Mouse (Mus musculus): ENCODE results near the gene Pdzd2. TPM values are rescaled to one million over a fixed set of nuclear protein-coding genes. Genes with fewer than 3 reads are reported as not detected.

Pdzd2 gene
- polyA plus RNA-seq, 1 experiment = 125 TPM

DNA sequence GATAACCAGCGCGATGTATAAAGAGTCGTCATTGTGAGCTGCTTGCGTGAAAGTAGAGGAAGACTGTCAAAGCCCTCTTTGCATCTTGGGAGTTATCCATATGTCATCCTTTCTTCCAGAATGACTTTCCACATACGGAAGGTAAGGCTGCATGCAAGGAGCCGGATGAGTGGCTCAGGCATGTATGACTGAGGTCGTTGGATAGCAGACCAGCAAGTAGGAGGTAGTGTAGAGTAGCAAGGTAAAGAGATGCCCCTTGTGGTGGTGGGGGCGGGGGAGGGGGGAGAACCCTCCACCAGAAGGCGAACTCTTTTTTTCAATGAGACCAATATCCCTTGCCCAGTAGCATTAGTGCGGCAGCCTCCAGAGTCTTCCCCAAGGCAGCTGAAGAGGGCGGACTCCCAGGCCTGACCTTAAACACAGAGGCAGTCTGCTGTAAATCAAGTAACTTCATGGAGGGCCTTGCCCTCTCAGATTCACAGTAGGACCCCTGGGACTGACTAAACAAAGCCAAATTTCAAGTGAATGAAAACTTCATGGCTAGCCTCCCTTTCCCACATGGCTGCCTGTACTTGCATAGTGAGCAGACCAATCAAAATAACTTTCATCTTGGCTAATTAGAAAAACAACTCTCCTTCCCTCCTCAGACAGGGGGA lies 22.7 kb upstream of the Pdzd2 start:
- no peak for TF ChIP-seq CTCF (IDR thresholded peaks at IDR 0.05; ENCODE audit: insufficient read depth, low read length)
- no peak for TF ChIP-seq POLR2A (IDR thresholded peaks at IDR 0.05; ENCODE audit: borderline replicate concordance, extremely low read depth, low read depth, low read length)
- DNase-seq = no peak
- H3K4me1 ChIP-seq (ENCODE audit: control insufficient read depth, insufficient read depth, low read length) = no peaks in the 10 kb centered on the region
- WGBS = 84% methylated on average over 11 of the region's 11 CpGs
- no peak overlapping the region for H3K4me3 ChIP-seq (replicated peaks; ENCODE audit: extremely low read depth, low read depth, low read length)

DNA sequence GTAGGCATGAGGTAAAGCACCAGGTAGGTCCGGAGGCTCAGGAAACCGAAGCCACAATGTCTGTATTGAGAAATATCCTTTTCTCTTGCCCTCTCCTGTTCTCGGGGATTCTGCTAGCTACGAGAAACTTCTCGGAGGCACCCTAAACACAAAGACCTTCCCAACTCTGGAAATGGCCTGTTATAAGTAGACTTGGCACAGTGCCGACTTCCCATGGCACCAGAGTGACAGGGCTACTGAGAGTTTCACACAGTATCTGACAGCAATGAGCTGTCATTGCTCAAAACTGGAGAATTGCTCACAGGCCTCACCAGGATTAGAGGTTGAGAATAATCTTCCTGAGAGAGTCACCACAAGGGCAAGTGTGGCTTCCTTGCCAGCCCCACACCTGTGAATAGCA lies 21.0 kb upstream of the Pdzd2 start:
- no peak for DNase-seq
- TF ChIP-seq CTCF (IDR thresholded peaks at IDR 0.05; ENCODE audit: insufficient read depth, low read length) (no peak), POLR2A (IDR thresholded peaks at IDR 0.05; ENCODE audit: borderline replicate concordance, extremely low read depth, low read depth, low read length) (no peak)
- H3K4me3 ChIP-seq (replicated peaks; ENCODE audit: extremely low read depth, low read depth, low read length) = no peak overlapping the region
- no peaks in the 10 kb centered on the region for H3K4me1 ChIP-seq (ENCODE audit: control insufficient read depth, insufficient read depth, low read length)
- 75% methylated on average over 6 of the region's 6 CpGs for WGBS

DNA sequence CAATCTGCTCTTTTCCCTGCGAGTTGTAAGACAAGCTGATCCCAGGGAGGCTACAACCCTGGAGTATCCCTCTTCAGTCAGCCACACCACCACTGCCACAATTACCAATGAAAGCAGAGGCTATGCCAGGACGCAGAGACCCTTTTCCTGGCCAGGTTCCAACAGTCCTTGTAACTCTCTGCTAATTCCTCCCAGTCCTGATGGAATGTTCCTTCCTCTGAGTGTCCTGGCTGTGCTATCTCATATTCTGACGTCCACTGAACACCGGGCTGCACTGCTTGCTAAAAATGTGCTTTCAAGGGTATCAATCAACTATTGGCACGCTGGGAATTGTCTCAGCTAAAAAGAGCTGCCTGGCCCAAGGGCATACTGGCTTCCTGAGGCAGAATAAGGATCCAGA lies 18.7 kb upstream of the Pdzd2 start:
- WGBS = 44% methylated on average over 5 of the region's 5 CpGs
- Histone ChIP-seq H3K4me3 (replicated peaks; ENCODE audit: extremely low read depth, low read depth, low read length) (no peak overlapping the region), H3K4me1 (ENCODE audit: control insufficient read depth, insufficient read depth, low read length) (no peaks in the 10 kb centered on the region)
- DNase-seq = no peak
- TF ChIP-seq POLR2A (IDR thresholded peaks at IDR 0.05; ENCODE audit: borderline replicate concordance, extremely low read depth, low read depth, low read length) (no peak), CTCF (IDR thresholded peaks at IDR 0.05; ENCODE audit: insufficient read depth, low read length) (no peak)

GRCm38 (mm10) chr15:12757757-12758156 lies 18.0 kb upstream of the Pdzd2 start:
- WGBS = 87% methylated on average over 1 of the region's 1 CpGs
- no peak for TF ChIP-seq CTCF (IDR thresholded peaks at IDR 0.05; ENCODE audit: insufficient read depth, low read length)
- TF ChIP-seq POLR2A (IDR thresholded peaks at IDR 0.05; ENCODE audit: borderline replicate concordance, extremely low read depth, low read depth, low read length) = no peak
- no peak for DNase-seq
- Histone ChIP-seq H3K4me3 (replicated peaks; ENCODE audit: extremely low read depth, low read depth, low read length) (no peak overlapping the region), H3K4me1 (ENCODE audit: control insufficient read depth, insufficient read depth, low read length) (no peaks in the 10 kb centered on the region)

DNA sequence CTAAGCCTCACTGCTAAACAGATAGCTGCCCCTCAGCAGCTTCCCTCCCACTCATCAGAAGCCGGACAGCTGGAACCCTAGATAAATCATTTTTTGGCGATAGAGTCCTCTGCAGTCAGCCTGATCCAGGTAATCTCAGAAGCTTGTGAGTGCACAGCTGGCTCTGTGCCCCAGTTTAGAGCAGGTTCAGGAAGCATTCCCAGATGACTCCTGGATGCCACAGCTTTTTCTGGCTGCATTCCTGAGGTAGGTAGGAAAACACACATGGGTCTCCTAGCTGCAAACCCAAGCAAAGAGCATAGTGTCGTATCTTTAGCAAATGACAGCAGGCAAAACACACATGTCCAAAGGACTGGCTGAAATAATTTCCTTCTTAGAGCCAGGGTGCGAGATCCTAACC lies 13.5 kb upstream of the Pdzd2 start:
- no peaks in the 10 kb centered on the region for H3K4me1 ChIP-seq (ENCODE audit: control insufficient read depth, insufficient read depth, low read length)
- TF ChIP-seq POLR2A (IDR thresholded peaks at IDR 0.05; ENCODE audit: borderline replicate concordance, extremely low read depth, low read depth, low read length) = no peak
- TF ChIP-seq CTCF (IDR thresholded peaks at IDR 0.05; ENCODE audit: insufficient read depth, low read length) = no peak
- WGBS = 47% methylated on average over 4 of the region's 4 CpGs
- no peak for DNase-seq
- no peak overlapping the region for H3K4me3 ChIP-seq (replicated peaks; ENCODE audit: extremely low read depth, low read depth, low read length)

- WGBS = 82% methylated on average over 8 of the region's 8 CpGs
- TF ChIP-seq CTCF (IDR thresholded peaks at IDR 0.05; ENCODE audit: insufficient read depth, low read length) = no peak
- TF ChIP-seq POLR2A (IDR thresholded peaks at IDR 0.05; ENCODE audit: borderline replicate concordance, extremely low read depth, low read depth, low read length) = no peak
- DNase-seq = no peak
- no peak overlapping the region for H3K4me3 ChIP-seq (replicated peaks; ENCODE audit: extremely low read depth, low read depth, low read length)
- no peaks in the 10 kb centered on the region for H3K4me1 ChIP-seq (ENCODE audit: control insufficient read depth, insufficient read depth, low read length)
Measured at GRCm38 (mm10) chr15:12750963-12751362, 11.2 kb upstream of the Pdzd2 start.

GRCm38 (mm10) chr15:12749549-12750301 lies 10.0 kb upstream of the Pdzd2 start:
- Histone ChIP-seq H3K4me1 (ENCODE audit: control insufficient read depth, insufficient read depth, low read length) (no peaks in the 10 kb centered on the region), H3K4me3 (replicated peaks; ENCODE audit: extremely low read depth, low read depth, low read length) (no peak overlapping the region)
- 36% methylated on average over 11 of the region's 11 CpGs for WGBS
- DNase-seq = no peak
- TF ChIP-seq POLR2A (IDR thresholded peaks at IDR 0.05; ENCODE audit: borderline replicate concordance, extremely low read depth, low read depth, low read length) (no peak), CTCF (IDR thresholded peaks at IDR 0.05; ENCODE audit: insufficient read depth, low read length) (no peak)

DNA sequence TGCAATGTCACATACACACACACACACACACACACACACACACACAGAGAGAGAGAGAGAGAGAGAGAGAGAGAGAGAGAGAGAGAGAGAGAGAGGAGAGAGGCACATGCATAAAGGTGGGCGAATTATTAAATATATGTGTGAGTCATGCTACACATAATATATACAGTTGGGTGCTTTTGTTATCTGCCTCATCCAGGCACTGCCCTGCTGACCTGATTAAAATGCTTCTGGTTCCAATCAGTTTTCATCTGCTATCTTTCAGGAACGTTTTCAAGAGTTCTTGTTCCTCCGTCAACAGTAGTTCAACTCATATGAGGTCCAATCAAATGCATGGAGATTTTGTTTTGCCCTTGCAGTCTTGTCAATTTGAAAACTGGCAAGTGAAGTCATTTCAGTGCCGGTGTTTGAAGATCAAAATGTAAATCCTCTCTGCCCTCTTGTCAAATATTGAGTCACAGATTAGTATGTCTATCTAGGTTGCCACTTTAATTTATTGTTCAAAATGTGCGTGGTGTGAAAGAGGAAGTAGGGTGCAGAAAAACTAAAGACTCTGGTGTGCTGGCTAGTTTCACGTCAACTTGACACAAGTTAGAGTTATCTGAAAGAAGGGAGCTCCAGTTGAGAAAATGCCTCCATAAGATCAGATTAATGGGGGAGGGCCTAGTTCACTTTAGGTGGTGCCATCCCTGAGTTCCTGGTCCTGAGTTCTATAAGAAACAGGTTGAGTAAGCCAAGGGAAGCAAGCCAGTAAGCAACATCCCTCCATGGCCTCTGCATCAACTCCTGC lies 2.6 kb upstream of the Pdzd2 start:
- 72% methylated on average over 6 of the region's 6 CpGs for WGBS
- TF ChIP-seq POLR2A (IDR thresholded peaks at IDR 0.05; ENCODE audit: borderline replicate concordance, extremely low read depth, low read depth, low read length) (no peak), CTCF (IDR thresholded peaks at IDR 0.05; ENCODE audit: insufficient read depth, low read length) (no peak)
- DNase-seq = no peak
- Histone ChIP-seq H3K4me3 (replicated peaks; ENCODE audit: extremely low read depth, low read depth, low read length) (no peak overlapping the region), H3K4me1 (ENCODE audit: control insufficient read depth, insufficient read depth, low read length) (no peaks in the 10 kb centered on the region)

DNA sequence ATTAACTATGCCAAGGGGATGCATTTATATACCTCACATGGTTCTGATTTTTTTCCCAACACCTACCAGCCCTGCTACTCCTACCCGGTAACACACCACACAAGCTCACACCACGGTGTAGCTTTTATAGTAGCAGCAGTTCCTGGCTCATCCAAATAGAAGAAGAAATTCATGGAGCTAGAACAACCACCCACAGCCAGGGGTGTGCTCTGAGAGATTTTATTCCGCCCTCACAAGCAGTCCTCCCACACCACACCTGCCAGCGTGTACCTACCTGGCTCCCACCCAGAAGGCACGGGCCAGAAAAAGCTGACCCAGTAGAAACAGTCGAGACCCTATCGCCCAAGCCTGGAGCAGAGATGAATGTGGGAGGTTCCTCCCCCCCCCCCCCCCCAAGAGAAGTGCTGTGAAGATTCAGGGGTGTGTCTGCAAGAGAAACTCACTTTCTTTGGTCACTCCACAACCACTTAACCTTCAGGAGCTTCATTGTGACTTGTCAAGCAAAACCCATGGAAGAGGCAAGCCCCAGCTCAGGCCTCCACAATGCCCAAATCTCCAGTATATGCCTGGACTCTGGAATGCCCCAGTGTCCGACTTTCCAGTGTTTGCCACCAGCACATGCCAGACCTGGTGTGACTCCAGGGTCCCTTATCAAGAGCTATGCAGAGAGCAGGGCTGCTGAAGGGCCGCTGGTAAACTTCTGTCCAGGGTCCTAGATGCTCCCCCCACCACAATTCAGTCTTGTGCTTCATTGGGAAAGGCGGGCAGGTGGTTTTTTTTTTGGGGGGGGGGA lies 1.2 kb downstream of the Pdzd2 start:
- 45% methylated on average over 10 of the region's 10 CpGs for WGBS
- no peak for TF ChIP-seq CTCF (IDR thresholded peaks at IDR 0.05; ENCODE audit: insufficient read depth, low read length)
- no peak for TF ChIP-seq POLR2A (IDR thresholded peaks at IDR 0.05; ENCODE audit: borderline replicate concordance, extremely low read depth, low read depth, low read length)
- no peaks in the 10 kb centered on the region for H3K4me1 ChIP-seq (ENCODE audit: control insufficient read depth, insufficient read depth, low read length)
- no peak overlapping the region for H3K4me3 ChIP-seq (replicated peaks; ENCODE audit: extremely low read depth, low read depth, low read length)
- no peak for DNase-seq

Data from lung, adult 2 months (tissue).